Mouse (Mus musculus): Measurements from ENCODE around the gene Spi1. TPM values are rescaled to one million over a fixed set of nuclear protein-coding genes. Genes with fewer than 3 reads are reported as not detected.
"Not testable (repeated sequence)": the region's sequence is repeated elsewhere in the genome, so short reads cannot be mapped to it uniquely, and the experiment has no call there.

The Spi1 gene
- polyA plus RNA-seq, 1 experiment from 2014 or later, result 3.1 TPM

- Histone ChIP-seq H3K4me2 (no peak overlapping the region), H3K9me3 (replicated peaks) (no peaks in the 10 kb centered on the region), H3K9ac (no peak overlapping the region), H3K27ac (ENCODE audit: poor library complexity, severe bottlenecking) (no peak overlapping the region), H3K4me1 (replicated peaks) (peaks cover 17% of the 10 kb centered on the region), H3K4me3 (no peak overlapping the region), H3K27me3 (replicated peaks) (no peaks in the 10 kb centered on the region), H3K36me3 (no peaks in the 10 kb centered on the region)
- no peak for ATAC-seq (ENCODE audit: insufficient number of reproducible peaks, low FRiP score)
- WGBS, result 57% methylated on average over 10 of the region's 10 CpGs
These were observed 14.8 kb downstream of the Spi1 start for GRCm38 (mm10) chr2:91097015-91097414.

GRCm38 (mm10) chr2:91098156-91098555, 16.0 kb downstream of the Spi1 start:
- Histone ChIP-seq H3K4me2 (no peak overlapping the region), H3K36me3 (no peaks in the 10 kb centered on the region), H3K4me3 (no peak overlapping the region), H3K4me1 (replicated peaks) (peaks cover 17% of the 10 kb centered on the region), H3K9me3 (replicated peaks) (no peaks in the 10 kb centered on the region), H3K9ac (no peak overlapping the region), H3K27ac (ENCODE audit: poor library complexity, severe bottlenecking) (no peak overlapping the region), H3K27me3 (replicated peaks) (no peaks in the 10 kb centered on the region)
- WGBS, result 59% methylated on average over 2 of the region's 2 CpGs
- no peak for ATAC-seq (ENCODE audit: insufficient number of reproducible peaks, low FRiP score)

- H3K36me3 ChIP-seq, result no peaks in the 10 kb centered on the region
- no peaks in the 10 kb centered on the region for H3K9me3 ChIP-seq (replicated peaks)
- ATAC-seq (ENCODE audit: insufficient number of reproducible peaks, low FRiP score), result peak; percentile 75
- no peak overlapping the region for H3K4me2 ChIP-seq
- H3K27ac ChIP-seq (ENCODE audit: poor library complexity, severe bottlenecking), result no peak overlapping the region
- 0 out of 2 replicates have a peak overlapping the region, but pooled peaks have one; percentile 31 for H3K9ac ChIP-seq
- 1% methylated on average over 7 of the region's 7 CpGs for WGBS
- H3K27me3 ChIP-seq (replicated peaks), result 0 out of 2 replicates have a peak, but pooled peaks cover 4% of the 10 kb centered on the region
- H3K4me1 ChIP-seq (replicated peaks), result peaks cover 17% of the 10 kb centered on the region
- H3K4me3 ChIP-seq, result no peak overlapping the region
These were observed 19.0 kb downstream of the Spi1 start for GRCm38 (mm10) chr2:91101124-91101740.

- ATAC-seq (ENCODE audit: insufficient number of reproducible peaks, low FRiP score), result no peak
- no peak overlapping the region for H3K4me3 ChIP-seq
- peaks cover 12% of the 10 kb centered on the region for H3K4me1 ChIP-seq (replicated peaks)
- 71% methylated on average over 3 of the region's 3 CpGs for WGBS
- no peak overlapping the region for H3K9ac ChIP-seq
- H3K4me2 ChIP-seq, result no peak overlapping the region
- H3K27ac ChIP-seq (ENCODE audit: poor library complexity, severe bottlenecking), result no peak overlapping the region
- no peaks in the 10 kb centered on the region for H3K36me3 ChIP-seq
- H3K9me3 ChIP-seq (replicated peaks), result no peaks in the 10 kb centered on the region
- H3K27me3 ChIP-seq (replicated peaks), result 0 out of 2 replicates have a peak, but pooled peaks cover 4% of the 10 kb centered on the region
These were observed 26.0 kb downstream of the Spi1 start for GRCm38 (mm10) chr2:91108156-91108555.

- no peak for ATAC-seq (ENCODE audit: insufficient number of reproducible peaks, low FRiP score)
- no peaks in the 10 kb centered on the region for H3K9me3 ChIP-seq (replicated peaks)
- no peak overlapping the region for H3K4me3 ChIP-seq
- peaks cover 13% of the 10 kb centered on the region for H3K4me1 ChIP-seq (replicated peaks)
- H3K4me2 ChIP-seq, result no peak overlapping the region
- 82% methylated on average over 5 of the region's 5 CpGs for WGBS
- no peaks in the 10 kb centered on the region for H3K27me3 ChIP-seq (replicated peaks)
- H3K36me3 ChIP-seq, result no peaks in the 10 kb centered on the region
- H3K9ac ChIP-seq, result no peak overlapping the region
- H3K27ac ChIP-seq (ENCODE audit: poor library complexity, severe bottlenecking), result no peak overlapping the region
These were observed 27.1 kb downstream of the Spi1 start for GRCm38 (mm10) chr2:91109241-91109640.

- ATAC-seq (ENCODE audit: insufficient number of reproducible peaks, low FRiP score), result no peak
- WGBS, result 83% methylated on average over 5 of the region's 5 CpGs
These were observed 27.7 kb downstream of the Spi1 start for GRCm38 (mm10) chr2:91109807-91110385.

GRCm38 (mm10) chr2:91110429-91110828, 28.2 kb downstream of the Spi1 start:
- Histone ChIP-seq H3K4me1 (replicated peaks) (peaks cover 17% of the 10 kb centered on the region), H3K9ac (no peak overlapping the region), H3K9me3 (replicated peaks) (no peaks in the 10 kb centered on the region), H3K4me2 (no peak overlapping the region), H3K36me3 (no peaks in the 10 kb centered on the region), H3K4me3 (no peak overlapping the region), H3K27me3 (replicated peaks) (no peaks in the 10 kb centered on the region), H3K27ac (ENCODE audit: poor library complexity, severe bottlenecking) (no peak overlapping the region)
- ATAC-seq (ENCODE audit: insufficient number of reproducible peaks, low FRiP score), result no peak
- 76% methylated on average over 6 of the region's 6 CpGs for WGBS

More at GRCm38 (mm10) chr2:91109807-91110385, 27.7 kb downstream of the Spi1 start:
- H3K4me3 ChIP-seq, result no peak overlapping the region
- H3K9ac ChIP-seq, result no peak overlapping the region
- H3K27me3 ChIP-seq (replicated peaks), result no peaks in the 10 kb centered on the region
- no peak overlapping the region for H3K27ac ChIP-seq (ENCODE audit: poor library complexity, severe bottlenecking)
- no peaks in the 10 kb centered on the region for H3K36me3 ChIP-seq
- H3K4me2 ChIP-seq, result no peak overlapping the region
- H3K9me3 ChIP-seq (replicated peaks), result no peaks in the 10 kb centered on the region
- H3K4me1 ChIP-seq (replicated peaks), result peaks cover 15% of the 10 kb centered on the region

GRCm38 (mm10) chr2:91111832-91112231, 29.6 kb downstream of the Spi1 start:
- 91% methylated on average over 3 of the region's 3 CpGs for WGBS
- not testable (repeated sequence) for H3K9me3 ChIP-seq (replicated peaks); H3K4me2 ChIP-seq; ATAC-seq (ENCODE audit: insufficient number of reproducible peaks, low FRiP score); H3K9ac ChIP-seq; H3K27ac ChIP-seq (ENCODE audit: poor library complexity, severe bottlenecking); H3K36me3 ChIP-seq; H3K4me3 ChIP-seq; H3K27me3 ChIP-seq (replicated peaks)
- peaks cover 29% of the 10 kb centered on the region for H3K4me1 ChIP-seq (replicated peaks)

GRCm38 (mm10) chr2:91112491-91112890, 30.3 kb downstream of the Spi1 start:
- Histone ChIP-seq H3K9me3 (replicated peaks) (no peaks in the 10 kb centered on the region), H3K36me3 (no peaks in the 10 kb centered on the region), H3K4me3 (no peak overlapping the region), H3K4me2 (peak overlapping the region; percentile 8; the same call in 1 of the 2 replicates), H3K4me1 (replicated peaks) (peaks cover 34% of the 10 kb centered on the region), H3K9ac (0 out of 2 replicates have a peak overlapping the region, but pooled peaks have one; percentile 4), H3K27me3 (replicated peaks) (no peaks in the 10 kb centered on the region), H3K27ac (ENCODE audit: poor library complexity, severe bottlenecking) (no peak overlapping the region)
- ATAC-seq (ENCODE audit: insufficient number of reproducible peaks, low FRiP score), result no peak
- 31% methylated on average over 4 of the region's 4 CpGs for WGBS

- ATAC-seq (ENCODE audit: insufficient number of reproducible peaks, low FRiP score), result no peak
- no peak overlapping the region for H3K9ac ChIP-seq
- no peak overlapping the region for H3K4me3 ChIP-seq
- no peak overlapping the region for H3K4me2 ChIP-seq
- WGBS, result 69% methylated on average over 10 of the region's 10 CpGs
- H3K27me3 ChIP-seq (replicated peaks), result no peaks in the 10 kb centered on the region
- H3K4me1 ChIP-seq (replicated peaks), result peaks cover 37% of the 10 kb centered on the region
- H3K9me3 ChIP-seq (replicated peaks), result no peaks in the 10 kb centered on the region
- H3K36me3 ChIP-seq, result no peaks in the 10 kb centered on the region
- H3K27ac ChIP-seq (ENCODE audit: poor library complexity, severe bottlenecking), result no peak overlapping the region
These were observed 31.1 kb downstream of the Spi1 start for GRCm38 (mm10) chr2:91113334-91113733.

- Histone ChIP-seq H3K4me2 (no peak overlapping the region), H3K27me3 (replicated peaks) (no peaks in the 10 kb centered on the region), H3K4me3 (no peak overlapping the region), H3K9ac (no peak overlapping the region), H3K36me3 (no peaks in the 10 kb centered on the region), H3K27ac (ENCODE audit: poor library complexity, severe bottlenecking) (no peak overlapping the region), H3K4me1 (replicated peaks) (peaks cover 37% of the 10 kb centered on the region), H3K9me3 (replicated peaks) (no peaks in the 10 kb centered on the region)
- ATAC-seq (ENCODE audit: insufficient number of reproducible peaks, low FRiP score), result no peak
- 71% methylated on average over 6 of the region's 6 CpGs for whole genome bisulfite sequencing
These were observed 31.7 kb downstream of the Spi1 start for GRCm38 (mm10) chr2:91113852-91114251.

Measured in heart, embryonic 12.5 days (tissue).